Mouse (Mus musculus) thymus, adult 2 months (tissue): Measurements from ENCODE around the gene Kirrel3.

Experiments used
- CTCF ChIP-seq: fragments of 200-500 bp; IDR thresholded peaks from 2 replicates; pipeline ENCODE4 v1.5.1; 2012; ENCODE audit warnings: mild to moderate bottlenecking, control low read depth, low read length, moderate library complexity, borderline replicate concordance; ENCODE audit not compliant: control insufficient read depth, poor library complexity, insufficient read depth; ENCODE audit errors: extremely low read depth
- POLR2A ChIP-seq: fragments of 200-500 bp; IDR thresholded peaks from 2 replicates; pipeline ENCODE4 v1.6.1; 2012; ENCODE audit warnings: mild to moderate bottlenecking, low read length, control low read depth, moderate library complexity; ENCODE audit not compliant: control insufficient read depth, poor library complexity, insufficient read depth; ENCODE audit errors: extremely low read depth

- TF ChIP-seq CTCF (no peak), POLR2A (no peak)
These were observed 73.4 kb downstream of the Kirrel3 start for GRCm38 (mm10) chr9:34559102-34559501.
